Mouse (Mus musculus) heart, adult 2 months (tissue): Measurements from ENCODE around the gene Trpv4.

ENCODE experiments used
- CTCF ChIP-seq: fragments of 200-600 bp; IDR thresholded peaks from 2 replicates; pipeline ENCODE4 v1.8.1; 2022; ENCODE audit warnings: antibody characterized with exemption, mild to moderate bottlenecking, moderate library complexity
- POLR2A ChIP-seq: fragments of 200-500 bp; IDR thresholded peaks from 2 replicates; pipeline ENCODE4 v1.6.1; 2011; ENCODE audit warnings: mild to moderate bottlenecking, low read depth, low read length, control low read depth; ENCODE audit not compliant: insufficient read depth

DNA sequence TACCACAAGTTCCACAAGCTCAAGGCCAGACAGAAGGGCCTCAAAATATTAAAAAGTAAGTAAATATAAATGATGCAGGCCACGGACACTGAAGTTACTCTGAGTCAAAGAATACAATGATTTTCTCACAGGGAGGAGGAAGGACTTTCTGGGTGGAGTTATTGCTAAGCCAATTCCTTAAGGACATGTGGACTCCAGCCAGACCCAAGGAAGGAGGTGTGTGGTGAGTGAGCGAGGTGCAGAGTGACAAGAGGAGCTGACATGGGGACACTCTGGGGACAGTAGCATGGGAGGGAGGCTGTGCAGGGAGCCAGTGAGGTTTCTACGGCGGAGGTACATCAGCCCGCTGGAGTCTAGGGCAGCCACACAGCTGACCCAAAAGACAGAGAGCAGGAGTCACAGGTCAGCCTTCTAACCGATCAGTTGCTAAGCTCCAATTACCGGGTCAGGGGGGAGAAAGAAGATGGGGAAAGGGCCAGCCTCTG lies 28.5 kb upstream of the Trpv4 start:
- TF ChIP-seq POLR2A: no peak
- no peak for TF ChIP-seq CTCF
